Mouse (Mus musculus): ENCODE data around the gene Slc6a16. TPM values are rescaled to one million over a fixed set of nuclear protein-coding genes. Genes with fewer than 3 reads are reported as not detected.

The Slc6a16 gene
- polyA plus RNA-seq, 1 experiment from 2014 or later, result 0.20 TPM

DNA sequence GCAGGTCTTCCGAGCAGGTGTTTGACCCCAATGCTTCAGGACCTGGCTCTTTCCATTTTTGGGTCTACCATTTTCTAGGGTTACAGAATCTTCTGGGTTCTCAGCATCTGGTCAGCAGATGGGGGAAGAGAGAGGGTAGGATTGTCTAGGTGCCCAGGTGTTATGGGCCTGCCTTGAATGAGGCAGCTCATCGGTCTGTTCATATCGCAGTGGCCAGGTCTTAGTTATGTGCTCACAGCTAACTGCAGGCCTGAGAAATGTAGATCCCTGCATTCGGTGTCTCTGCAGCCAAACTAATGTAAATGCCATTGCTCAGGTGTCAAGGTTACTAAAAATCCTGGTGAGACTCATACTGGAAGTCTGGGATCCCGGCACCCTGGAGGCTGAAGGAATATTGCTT is 14.5 kb upstream of the Slc6a16 start:
- no peaks in the 10 kb centered on the region for H3K27me3 ChIP-seq
- H3K4me2 ChIP-seq, result no peak overlapping the region
- H3K9me3 ChIP-seq, result no peaks in the 10 kb centered on the region
- no peak for ATAC-seq (ENCODE audit: low FRiP score)
- H3K4me1 ChIP-seq, result peaks cover 2% of the 10 kb centered on the region; the same call in 1 of the 2 replicates
- WGBS, result 97% methylated on average over 5 of the region's 5 CpGs
- no peak overlapping the region for H3K4me3 ChIP-seq (replicated peaks)
- H3K27ac ChIP-seq, result no peak overlapping the region
- H3K36me3 ChIP-seq (replicated peaks), result peaks cover 89% of the 10 kb centered on the region
- H3K9ac ChIP-seq, result no peak overlapping the region

DNA sequence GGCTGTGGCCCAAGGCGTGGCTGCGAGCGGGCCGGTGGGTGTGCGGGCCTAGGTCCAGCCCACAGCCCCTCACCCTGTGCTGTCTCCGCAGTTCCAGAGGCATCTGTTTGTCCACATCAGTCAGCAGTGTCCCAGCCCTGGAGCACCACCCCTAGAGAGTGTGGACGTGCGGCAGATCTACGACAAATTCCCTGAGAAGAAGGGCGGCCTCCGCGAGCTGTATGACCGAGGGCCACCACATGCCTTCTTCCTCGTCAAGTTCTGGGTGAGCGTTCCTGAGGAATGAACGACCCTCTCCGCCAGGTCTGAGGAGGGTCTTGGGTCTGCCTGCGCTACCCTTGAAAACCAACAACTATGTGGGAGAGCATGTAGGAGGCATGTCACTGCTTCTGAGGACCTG is 12.3 kb upstream of the Slc6a16 start:
- Histone ChIP-seq H3K4me3 (replicated peaks) (no peak overlapping the region), H3K4me1 (peaks cover 17% of the 10 kb centered on the region), H3K4me2 (no peak overlapping the region), H3K9ac (no peak overlapping the region), H3K27ac (no peak overlapping the region), H3K36me3 (replicated peaks) (peaks cover 86% of the 10 kb centered on the region), H3K27me3 (no peaks in the 10 kb centered on the region; the same call in 1 of the 2 replicates), H3K9me3 (no peaks in the 10 kb centered on the region)
- WGBS, result 94% methylated on average over 18 of the region's 18 CpGs
- ATAC-seq (ENCODE audit: low FRiP score), result no peak

DNA sequence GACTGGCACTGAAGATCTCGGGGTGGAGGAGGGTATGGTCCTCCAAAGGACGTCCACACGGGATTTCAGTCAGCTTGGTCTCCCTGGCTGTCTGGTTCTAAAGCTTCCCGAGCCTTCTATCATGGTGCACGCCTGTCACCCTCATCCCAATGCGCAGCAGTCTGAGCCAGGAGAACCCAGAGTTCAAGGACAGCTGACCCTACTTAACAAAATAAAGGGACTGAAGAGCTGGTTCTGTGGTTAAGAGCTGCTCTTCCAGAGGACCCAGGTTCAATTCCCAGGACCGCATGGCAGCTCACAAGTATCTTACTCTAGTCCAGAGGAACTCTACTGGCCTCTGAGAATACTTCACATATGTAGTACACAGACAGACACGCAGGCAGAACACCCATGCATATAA is 11.8 kb upstream of the Slc6a16 start:
- no peaks in the 10 kb centered on the region for H3K9me3 ChIP-seq
- H3K9ac ChIP-seq, result no peak overlapping the region
- H3K4me2 ChIP-seq, result no peak overlapping the region
- WGBS, result 95% methylated on average over 8 of the region's 8 CpGs
- H3K27me3 ChIP-seq, result peaks cover under 1% of the 10 kb centered on the region; the same call in 1 of the 2 replicates
- H3K36me3 ChIP-seq (replicated peaks), result peaks cover 82% of the 10 kb centered on the region
- H3K4me1 ChIP-seq, result peaks cover 22% of the 10 kb centered on the region
- ATAC-seq (ENCODE audit: low FRiP score), result no peak
- no peak overlapping the region for H3K27ac ChIP-seq
- H3K4me3 ChIP-seq (replicated peaks), result no peak overlapping the region

DNA sequence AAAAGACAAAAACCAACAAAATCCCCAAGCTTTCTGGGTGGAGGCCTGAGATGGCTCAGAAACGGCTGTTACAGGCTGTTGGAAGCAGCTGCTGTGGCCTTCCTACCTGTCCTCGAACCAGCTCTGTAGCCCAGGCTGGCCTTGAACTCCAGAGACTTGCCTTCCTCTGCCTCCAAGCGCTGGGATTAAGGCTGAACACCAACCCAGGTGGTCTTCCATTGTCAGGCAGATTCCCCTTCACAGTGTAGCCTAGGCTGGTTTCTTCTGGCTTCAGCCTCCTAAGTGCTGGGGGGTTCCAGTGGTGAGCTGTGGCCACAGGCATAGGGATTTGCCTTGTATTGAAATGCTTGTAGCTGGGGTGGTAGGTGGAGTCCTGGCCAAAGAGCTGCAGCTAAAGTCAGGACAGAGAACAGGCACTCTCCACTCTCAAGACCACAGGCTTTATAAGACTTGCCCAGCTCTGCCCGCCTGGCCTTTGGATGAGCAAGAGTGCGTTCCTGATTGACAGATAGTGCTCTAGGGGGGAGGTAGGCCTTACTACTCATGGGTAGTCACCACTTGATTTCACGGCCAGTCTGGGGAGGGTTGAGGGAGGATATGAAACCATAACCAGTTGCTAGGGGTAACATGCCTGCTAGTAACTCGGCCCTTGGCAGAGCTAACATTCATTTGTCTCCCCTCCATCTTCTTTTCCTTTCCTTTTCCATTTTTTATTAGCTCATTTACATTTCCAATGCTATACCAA is 11.3 kb upstream of the Slc6a16 start:
- Histone ChIP-seq H3K9me3 (no peaks in the 10 kb centered on the region), H3K4me2 (no peak overlapping the region), H3K9ac (no peak overlapping the region), H3K27me3 (peaks cover 3% of the 10 kb centered on the region; the same call in 1 of the 2 replicates), H3K36me3 (replicated peaks) (peaks cover 76% of the 10 kb centered on the region), H3K27ac (no peak overlapping the region), H3K4me1 (peaks cover 28% of the 10 kb centered on the region), H3K4me3 (replicated peaks) (no peak overlapping the region)
- no peak for ATAC-seq (ENCODE audit: low FRiP score)
- 90% methylated on average over 7 of the region's 7 CpGs for WGBS

DNA sequence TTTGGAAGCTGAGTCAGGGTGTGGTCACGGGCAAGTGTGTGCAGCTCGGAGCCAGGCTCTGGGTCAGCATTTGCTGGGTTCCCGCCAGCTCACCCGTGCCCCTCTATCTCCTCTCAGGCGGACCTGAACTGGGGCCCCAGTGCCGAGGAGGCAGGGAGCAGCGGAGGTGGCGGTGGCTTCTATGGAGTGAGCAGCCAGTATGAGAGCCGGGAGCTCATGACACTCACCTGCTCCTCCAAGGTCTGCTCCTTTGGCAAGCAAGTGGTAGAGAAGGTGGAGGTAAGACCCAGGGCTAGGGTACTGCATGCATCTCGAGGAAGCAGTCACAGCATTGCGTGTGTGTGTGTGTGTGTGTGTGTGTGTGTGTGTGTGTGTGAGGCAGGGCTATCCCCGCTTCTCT is 9.7 kb upstream of the Slc6a16 start:
- ATAC-seq (ENCODE audit: low FRiP score), result no peak
- H3K27ac ChIP-seq, result no peak overlapping the region
- peaks cover 60% of the 10 kb centered on the region for H3K36me3 ChIP-seq (replicated peaks)
- H3K4me3 ChIP-seq (replicated peaks), result no peak overlapping the region
- H3K9me3 ChIP-seq, result no peaks in the 10 kb centered on the region
- H3K27me3 ChIP-seq, result peaks cover 9% of the 10 kb centered on the region
- H3K9ac ChIP-seq, result no peak overlapping the region
- H3K4me2 ChIP-seq, result no peak overlapping the region
- peaks cover 41% of the 10 kb centered on the region for H3K4me1 ChIP-seq
- 94% methylated on average over 12 of the region's 12 CpGs for WGBS

DNA sequence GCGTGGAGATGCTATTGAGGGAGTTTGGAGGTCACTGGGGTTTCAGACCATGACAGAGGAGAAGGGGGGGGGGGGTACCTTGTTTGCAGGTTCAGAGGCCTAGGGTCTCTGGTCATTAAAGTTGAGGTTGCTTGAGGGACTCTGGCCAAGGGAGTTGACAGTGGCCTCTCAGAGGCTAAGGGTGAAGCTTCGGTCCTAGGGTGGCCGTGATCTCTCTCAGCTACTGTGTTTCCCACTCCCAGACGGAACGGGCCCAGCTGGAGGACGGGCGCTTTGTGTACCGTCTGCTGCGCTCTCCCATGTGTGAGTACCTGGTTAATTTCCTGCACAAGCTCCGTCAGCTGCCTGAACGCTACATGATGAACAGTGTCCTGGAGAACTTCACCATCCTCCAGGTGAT is 8.9 kb upstream of the Slc6a16 start:
- ATAC-seq (ENCODE audit: low FRiP score), result no peak
- 92% methylated on average over 11 of the region's 11 CpGs for WGBS
- Histone ChIP-seq H3K4me3 (replicated peaks) (no peak overlapping the region), H3K4me1 (peaks cover 41% of the 10 kb centered on the region), H3K9ac (no peak overlapping the region), H3K27ac (no peak overlapping the region), H3K27me3 (peaks cover 16% of the 10 kb centered on the region), H3K9me3 (no peaks in the 10 kb centered on the region), H3K36me3 (replicated peaks) (peaks cover 53% of the 10 kb centered on the region), H3K4me2 (no peak overlapping the region)

DNA sequence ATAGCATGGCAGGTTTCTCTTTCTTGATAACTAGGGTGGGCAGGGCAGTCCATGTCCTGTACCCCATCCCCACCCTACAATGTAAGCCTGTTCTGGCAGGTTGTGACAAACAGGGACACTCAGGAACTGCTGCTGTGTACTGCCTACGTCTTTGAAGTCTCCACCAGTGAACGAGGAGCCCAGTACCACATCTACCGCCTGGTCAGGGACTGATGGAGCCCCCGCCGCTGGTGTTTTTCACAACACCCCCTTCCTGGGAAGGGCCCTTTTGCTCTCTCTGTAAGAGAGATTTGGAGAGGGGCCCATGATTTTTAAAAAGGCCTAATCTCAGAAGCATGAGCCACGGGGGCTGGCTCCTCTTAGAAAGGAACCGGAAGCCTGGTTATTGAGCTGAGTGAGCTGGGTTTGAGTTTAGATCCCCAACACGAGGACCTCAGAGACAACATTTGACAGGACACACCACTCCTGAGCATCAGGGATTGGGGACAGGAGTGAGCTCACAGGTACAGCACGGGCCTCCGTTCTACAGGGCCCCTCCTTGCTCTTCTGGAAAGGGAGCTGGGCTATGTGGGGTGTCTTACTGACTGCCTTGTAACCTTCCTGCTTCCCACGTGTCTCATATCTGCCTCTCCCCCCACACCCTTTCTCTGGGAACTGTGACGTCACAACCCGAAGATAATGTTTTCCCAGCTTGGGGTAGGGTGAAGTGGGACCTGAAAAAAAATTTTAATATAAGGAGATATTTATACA is 8.0 kb upstream of the Slc6a16 start:
- Histone ChIP-seq H3K4me2 (no peak overlapping the region), H3K4me3 (replicated peaks) (no peak overlapping the region), H3K27me3 (peaks cover 25% of the 10 kb centered on the region), H3K9me3 (no peaks in the 10 kb centered on the region), H3K36me3 (replicated peaks) (peaks cover 46% of the 10 kb centered on the region), H3K4me1 (peaks cover 41% of the 10 kb centered on the region), H3K9ac (no peak overlapping the region), H3K27ac (peak overlapping the region; percentile 56; the same call in 1 of the 2 replicates)
- WGBS, result 69% methylated on average over 13 of the region's 13 CpGs
- ATAC-seq (ENCODE audit: low FRiP score), result no peak

DNA sequence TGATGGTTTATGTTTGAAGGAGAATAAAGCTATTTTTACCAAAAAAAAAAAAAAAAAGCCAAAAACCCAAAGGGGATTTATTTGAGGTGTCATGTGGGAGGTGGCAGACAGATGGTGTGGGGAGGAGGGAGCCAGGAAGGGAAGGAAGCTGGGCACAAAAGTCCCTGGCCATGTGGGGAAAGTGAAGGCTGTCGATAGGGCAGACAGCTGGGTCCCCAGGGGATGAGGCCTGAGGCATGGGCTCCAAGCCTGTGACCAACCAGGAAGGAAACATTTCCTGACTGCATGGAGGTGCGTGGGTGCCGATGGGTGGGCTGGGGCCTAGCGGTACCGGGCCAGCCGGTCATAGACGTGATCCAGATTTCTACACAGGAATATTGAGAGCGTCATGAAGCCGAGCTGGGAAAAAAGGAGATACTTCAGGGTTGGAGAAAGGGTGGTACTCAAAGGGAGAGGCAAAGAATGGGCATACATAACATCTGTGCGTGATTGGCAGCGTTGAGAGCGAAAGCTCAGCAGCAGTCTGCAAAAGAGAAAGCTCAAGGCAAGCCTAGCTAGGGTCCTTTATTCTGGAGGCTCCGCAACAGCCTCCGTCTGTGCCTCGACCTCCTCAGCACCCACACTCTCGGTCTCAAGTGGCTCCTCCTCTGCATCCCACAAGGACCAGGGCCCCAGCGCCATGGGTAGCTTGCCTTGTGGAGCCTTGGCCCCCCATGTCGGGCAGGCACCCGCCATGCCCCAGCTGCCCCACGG is 7.1 kb upstream of the Slc6a16 start:
- ATAC-seq (ENCODE audit: low FRiP score), result peak; percentile 27; the same call in 1 of the 2 replicates
- Histone ChIP-seq H3K4me2 (peak overlapping the region; percentile 42), H3K9me3 (no peaks in the 10 kb centered on the region), H3K27ac (peak overlapping the region; percentile 56), H3K4me1 (peaks cover 41% of the 10 kb centered on the region), H3K9ac (peak overlapping the region; percentile 17; the same call in 1 of the 2 replicates), H3K4me3 (replicated peaks) (0 out of 2 replicates have a peak overlapping the region, but pooled peaks have one; percentile 10), H3K36me3 (replicated peaks) (peaks cover 37% of the 10 kb centered on the region), H3K27me3 (peaks cover 34% of the 10 kb centered on the region)
- WGBS, result 26% methylated on average over 20 of the region's 20 CpGs

DNA sequence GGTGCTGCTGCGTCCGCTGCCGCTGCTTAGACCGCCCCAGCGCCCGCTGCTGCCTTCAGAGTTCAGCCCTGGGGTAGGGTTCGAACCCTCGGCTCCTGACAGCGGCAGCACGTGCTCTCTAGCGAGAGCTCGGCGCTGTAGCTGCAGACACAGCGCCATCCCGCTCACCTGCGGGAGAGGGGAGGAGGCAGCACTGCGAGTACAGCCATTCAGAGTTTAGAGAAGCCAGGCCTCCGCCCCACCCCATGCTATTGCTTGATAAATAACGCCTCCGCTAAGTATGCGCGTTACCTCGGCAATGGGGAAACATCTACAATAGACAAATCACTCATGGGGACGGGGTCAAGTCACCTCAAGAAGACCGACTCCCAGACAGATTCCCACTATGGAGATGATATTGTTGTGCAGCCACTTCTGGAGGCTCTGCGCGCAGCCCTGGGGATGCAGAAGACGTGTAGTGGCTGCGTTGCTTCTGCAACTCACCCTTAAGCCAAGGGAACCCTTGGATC is 6.5 kb upstream of the Slc6a16 start:
- 0 out of 2 replicates have a peak overlapping the region, but pooled peaks have one; percentile 21 for H3K9ac ChIP-seq
- peaks cover 40% of the 10 kb centered on the region for H3K27me3 ChIP-seq
- no peaks in the 10 kb centered on the region for H3K9me3 ChIP-seq
- ATAC-seq (ENCODE audit: low FRiP score), result 0 out of 2 replicates have a peak, but pooled peaks have one; percentile 12
- peak overlapping the region; percentile 42 for H3K4me2 ChIP-seq
- peaks cover 44% of the 10 kb centered on the region for H3K4me1 ChIP-seq
- peak overlapping the region; percentile 51 for H3K27ac ChIP-seq
- peaks cover 31% of the 10 kb centered on the region for H3K36me3 ChIP-seq (replicated peaks)
- peak overlapping the region; percentile 25; the same call in 1 of the 2 replicates for H3K4me3 ChIP-seq (replicated peaks)
- 6% methylated on average over 29 of the region's 29 CpGs for WGBS

DNA sequence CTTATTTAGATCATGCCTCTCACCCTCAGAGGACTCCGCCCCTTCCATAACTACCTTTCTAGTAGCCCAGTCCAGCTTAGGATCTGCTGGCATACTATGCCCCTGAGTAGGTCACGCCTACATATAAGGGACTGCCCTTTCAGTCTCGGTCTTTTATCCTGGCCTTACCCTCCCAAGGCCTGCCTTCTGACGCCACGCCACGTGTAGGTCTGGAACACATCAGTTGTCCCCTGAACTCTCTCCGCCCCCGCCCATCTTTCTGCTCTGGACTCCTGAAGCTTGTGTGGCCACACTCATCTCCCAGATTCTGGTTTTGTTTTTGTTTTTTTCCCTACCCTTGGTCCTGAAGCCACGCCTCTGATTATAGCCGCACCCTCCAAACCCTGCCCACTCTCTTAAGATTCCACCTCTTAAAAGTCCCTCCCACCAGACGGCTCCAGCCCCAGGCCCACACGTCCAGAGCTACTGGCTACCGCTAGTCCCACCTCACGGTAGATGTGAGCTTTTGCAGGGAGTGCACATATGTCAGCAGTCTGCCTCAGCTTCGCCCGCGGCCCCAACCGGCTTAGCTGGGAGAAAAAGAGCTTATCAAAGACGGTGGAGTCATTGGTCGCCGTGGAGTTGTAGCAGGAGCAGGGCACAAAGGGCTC is 5.8 kb upstream of the Slc6a16 start:
- H3K9ac ChIP-seq, result 0 out of 2 replicates have a peak overlapping the region, but pooled peaks have one; percentile 21
- H3K27me3 ChIP-seq, result peaks cover 47% of the 10 kb centered on the region
- ATAC-seq (ENCODE audit: low FRiP score), result peak; percentile 76
- H3K4me3 ChIP-seq (replicated peaks), result peak overlapping the region; percentile 25
- peak overlapping the region; percentile 42 for H3K4me2 ChIP-seq
- 4% methylated on average over 21 of the region's 21 CpGs for WGBS
- H3K9me3 ChIP-seq, result no peaks in the 10 kb centered on the region
- peaks cover 44% of the 10 kb centered on the region for H3K4me1 ChIP-seq
- H3K27ac ChIP-seq, result peak overlapping the region; percentile 56
- H3K36me3 ChIP-seq (replicated peaks), result peaks cover 25% of the 10 kb centered on the region

DNA sequence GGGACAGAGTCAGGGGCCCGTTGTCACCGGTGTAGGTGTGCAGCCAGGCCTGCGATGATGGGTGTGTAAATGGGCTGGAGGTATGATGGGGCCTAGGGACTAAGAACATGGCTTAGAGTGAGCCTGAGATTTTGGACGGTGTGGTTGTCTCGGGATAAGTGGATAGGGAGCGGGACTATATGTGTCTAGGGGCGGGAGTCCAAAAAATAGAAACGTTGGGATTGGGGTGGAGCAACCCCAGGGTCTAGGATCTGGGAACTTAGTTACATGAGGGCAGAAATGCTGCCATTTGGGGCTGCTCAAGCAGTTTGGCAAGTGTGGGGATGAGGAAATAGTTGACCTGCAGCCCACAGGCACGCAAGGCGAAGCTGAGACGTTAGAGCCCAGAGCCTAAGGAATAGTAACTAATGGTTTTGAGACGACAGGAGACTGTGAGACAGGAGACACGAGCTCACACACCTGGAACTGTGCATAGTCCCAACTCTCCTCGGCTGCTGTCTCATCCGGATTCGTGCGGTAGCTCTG is 5.2 kb upstream of the Slc6a16 start:
- Histone ChIP-seq H3K4me3 (replicated peaks) (peak overlapping the region; percentile 25), H3K9me3 (no peaks in the 10 kb centered on the region), H3K9ac (0 out of 2 replicates have a peak overlapping the region, but pooled peaks have one; percentile 21), H3K4me1 (peaks cover 46% of the 10 kb centered on the region), H3K4me2 (peak overlapping the region; percentile 42), H3K27ac (peak overlapping the region; percentile 56; the same call in 1 of the 2 replicates), H3K27me3 (peaks cover 54% of the 10 kb centered on the region), H3K36me3 (replicated peaks) (peaks cover 25% of the 10 kb centered on the region)
- 28% methylated on average over 17 of the region's 17 CpGs for WGBS
- no peak; the same call in 1 of the 2 replicates for ATAC-seq (ENCODE audit: low FRiP score)

All from forebrain, embryonic 12.5 days (tissue).